Comparison of ENCODE assay signal across 28 mouse cellular contexts in the genomic region with DNA sequence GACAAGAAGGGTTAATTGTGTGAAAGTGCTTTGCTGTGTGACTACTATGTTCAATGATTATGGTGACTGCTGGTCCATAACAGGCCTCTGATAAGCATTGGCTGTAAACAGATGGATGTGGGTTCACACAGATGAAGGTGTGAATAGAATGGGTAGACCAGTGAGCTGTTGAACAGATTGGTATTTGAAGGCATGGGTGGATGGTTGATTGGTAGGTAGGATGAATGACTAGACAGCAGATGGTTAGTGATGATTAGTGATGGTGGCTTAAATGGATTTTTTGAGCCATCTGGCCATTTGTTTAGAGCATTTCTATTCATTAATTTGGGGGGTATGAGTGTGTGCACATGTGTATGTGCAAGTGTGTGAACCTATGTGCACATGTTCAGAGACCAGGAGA.
DNase-seq lines count a peak whose midpoint lies in the region; ATAC-seq and TF ChIP-seq lines count a peak whose summit lies in the region.
"Had no signal": no experiment of that assay in that cellular context is flagged by ENCODE, and none has a peak within 500 bp of the region (broad histone marks: within the 10 kb centered on the region; RNA-seq: fewer than 3 reads in every experiment).

No protein-coding gene starts in this region.

- H3K4me1 ChIP-seq in forebrain, embryonic 14.5 days (ENCODE audit: control insufficient read depth, insufficient read depth, low read length) = no peaks in the 10 kb centered on the region
- no peaks in the 10 kb centered on the region for H3K4me1 ChIP-seq in forebrain, embryonic 15.5 days
- H3K4me1 ChIP-seq: embryonic facial prominence, embryonic 13.5 days; embryonic facial prominence, embryonic 15.5 days; forebrain, embryonic 10.5 days; forebrain, embryonic 12.5 days had no signal

- no peak overlapping the region for H3K27ac ChIP-seq in forebrain, embryonic 14.5 days (ENCODE audit: low read depth, low read length)
- no peak overlapping the region for H3K27ac ChIP-seq in forebrain, embryonic 15.5 days (replicated peaks)
- H3K27ac ChIP-seq in layer of hippocampus, adult 2 months = peak overlapping the region; percentile 58; the same call in 1 of the 2 replicates
- H3K27ac ChIP-seq: embryonic facial prominence, embryonic 13.5 days; embryonic facial prominence, embryonic 15.5 days; forebrain, embryonic 10.5 days; forebrain, embryonic 12.5 days had no signal

- H3K36me3 ChIP-seq in forebrain, embryonic 14.5 days (ENCODE audit: control insufficient read depth, insufficient read depth, low read length) = no peaks in the 10 kb centered on the region
- H3K36me3 ChIP-seq in forebrain, embryonic 15.5 days = peaks cover 7% of the 10 kb centered on the region
- H3K36me3 ChIP-seq: embryonic facial prominence, embryonic 13.5 days; embryonic facial prominence, embryonic 15.5 days; forebrain, embryonic 10.5 days; forebrain, embryonic 12.5 days; G1E had no signal

- H3K4me2 ChIP-seq in forebrain, embryonic 14.5 days (ENCODE audit: low read length) = no peak overlapping the region
- H3K4me2 ChIP-seq in forebrain, embryonic 15.5 days (replicated peaks) = no peak overlapping the region
- H3K4me2 ChIP-seq: embryonic facial prominence, embryonic 13.5 days; embryonic facial prominence, embryonic 15.5 days; forebrain, embryonic 12.5 days had no signal

- no peak for ATAC-seq in forebrain, embryonic 14.5 days
- no peak for ATAC-seq in forebrain, embryonic 15.5 days (replicated peaks)
- ATAC-seq: activated CD4-positive, CD25-positive, alpha-beta regulatory T cell, adult 4 months; CD4-positive, CD25-positive, alpha-beta regulatory T cell, adult 4 months; forebrain, embryonic 16.5 days; Patski had no signal

- no peaks in the 10 kb centered on the region for H3K9me3 ChIP-seq in forebrain, embryonic 14.5 days (replicated peaks; ENCODE audit: control insufficient read depth, low read length)
- no peaks in the 10 kb centered on the region for H3K9me3 ChIP-seq in forebrain, embryonic 15.5 days
- H3K9me3 ChIP-seq: embryonic facial prominence, embryonic 13.5 days; embryonic facial prominence, embryonic 15.5 days; forebrain, embryonic 10.5 days; forebrain, embryonic 12.5 days had no signal

- H3K4me3 ChIP-seq in forebrain, embryonic 14.5 days (ENCODE audit: low read depth, low read length) = no peak overlapping the region
- no peak overlapping the region for H3K4me3 ChIP-seq in forebrain, embryonic 15.5 days
- no peak overlapping the region for H3K4me3 ChIP-seq in layer of hippocampus, adult 2 months
- H3K4me3 ChIP-seq: embryonic facial prominence, embryonic 13.5 days; embryonic facial prominence, embryonic 15.5 days; erythroblast, embryonic 14.5 days; forebrain, embryonic 10.5 days; forebrain, embryonic 12.5 days had no signal

- H3K9ac ChIP-seq in forebrain, embryonic 14.5 days (ENCODE audit: low read length) = no peak overlapping the region
- no peak overlapping the region for H3K9ac ChIP-seq in forebrain, embryonic 15.5 days (replicated peaks)
- H3K9ac ChIP-seq: embryonic facial prominence, embryonic 13.5 days; embryonic facial prominence, embryonic 15.5 days; forebrain, embryonic 12.5 days had no signal

- no peaks in the 10 kb centered on the region for H3K27me3 ChIP-seq in forebrain, embryonic 14.5 days (replicated peaks; ENCODE audit: control insufficient read depth, insufficient read depth, low read length)
- H3K27me3 ChIP-seq in forebrain, embryonic 15.5 days = no peaks in the 10 kb centered on the region
- H3K27me3 ChIP-seq: CH12.LX; embryonic facial prominence, embryonic 13.5 days; embryonic facial prominence, embryonic 15.5 days; forebrain, embryonic 12.5 days; Patski had no signal

- no peak for TF ChIP-seq CTCF in layer of hippocampus, adult 2 months (conservative IDR thresholded peaks at IDR 0.05)

- DNase-seq in forebrain, embryonic 14.5 days (ENCODE audit: low spot score) = peak; percentile 9
- peak in 1 of 2 experiments; percentile 49 for DNase-seq in layer of hippocampus, adult 2 months (ENCODE audit: low spot score in 2 of 2)
- no peak for DNase-seq in layer of hippocampus, postnatal 10 days (ENCODE audit: low spot score in 2 of 2)
- DNase-seq in brain, adult 2 months (ENCODE audit: low read depth, low spot score) = peak; percentile 51
- DNase-seq in layer of hippocampus, adult 9-11 months = peak; percentile 76
- no peak for DNase-seq in thymus, postnatal 25 days
- DNase-seq: adrenal gland, adult 8-10 months; adrenal gland, postnatal 25 days; B cell, adult 2 months; cerebellum, adult 11 months; cerebellum, adult 18-20 months; cerebellum, adult 8-10 months; cerebellum, adult 9-11 months; cerebellum, postnatal 14 days; cerebellum, postnatal 36 days; embryo, embryonic 11 days had no signal

Comparison
In these comparisons a context has a peak if more than half of its experiments do, and no peak if none do; other contexts are left out.
1. DNase-seq: peak in forebrain, embryonic 14.5 days (single experiment), brain, adult 2 months (single experiment) and layer of hippocampus, adult 9-11 months (single experiment); none in layer of hippocampus, postnatal 10 days (0 of 2) and thymus, postnatal 25 days (single experiment).